Mouse (Mus musculus): ENCODE data around the gene Gm7954. TPM values are rescaled to one million over a fixed set of nuclear protein-coding genes. Genes with fewer than 3 reads are reported as not detected.
"Not testable (repeated sequence)": the region's sequence is repeated elsewhere in the genome, so short reads cannot be mapped to it uniquely, and the experiment has no call there.

Gm7954 gene
- not detected for total RNA-seq (2021)
- long read RNA-seq, result 0 reads

- DNase-seq (ENCODE audit: low spot score in 2 of 2), result not testable (repeated sequence)
Measured at GRCm38 (mm10) chr14:41453418-41453817, at the start of gene Gm7954. Gene Gm7954, minus strand, starts transcription at chr14:41453518.

GRCm38 (mm10) chr14:41489385-41489784, 36.1 kb upstream of the Gm7954 start, which contains the start of gene Gm3486:
Gene Gm3486, minus strand, starts transcription at chr14:41489485.
- not testable (repeated sequence) for DNase-seq (ENCODE audit: low spot score in 2 of 2)

GRCm38 (mm10) chr14:41425393-41426075, 27.8 kb downstream of the Gm7954 start:
- peak; percentile 1 to 34 for DNase-seq (ENCODE audit: low spot score in 2 of 2)

GRCm38 (mm10) chr14:41424694-41425093, 28.6 kb downstream of the Gm7954 start:
- DNase-seq (ENCODE audit: low spot score in 2 of 2), result not testable (repeated sequence)

- not testable (repeated sequence) for DNase-seq (ENCODE audit: low spot score in 2 of 2)
Measured at GRCm38 (mm10) chr14:41408181-41408580, 45.1 kb downstream of the Gm7954 start, which contains the start of gene Gm6482. Gene Gm6482, minus strand, starts transcription at chr14:41408281.

Other genes with a start within 250 kb of the Gm7954 start
- not detected for gene Gm2832, start 174.7 kb downstream of the Gm7954 start, total RNA-seq (2021)
- gene Gm5798, start 104.9 kb downstream of the Gm7954 start, total RNA-seq (2021), result not detected
- gene Gm7945, start 67.1 kb downstream of the Gm7954 start, total RNA-seq (2021), result not detected
- gene Gm6482, start 45.2 kb downstream of the Gm7954 start, total RNA-seq (2021), result not detected
- gene Gm3486, start 36.0 kb upstream of the Gm7954 start, total RNA-seq (2021), result not detected
- not detected for gene Gm7970, start 102.1 kb upstream of the Gm7954 start, total RNA-seq (2021)
- gene 1700049E17Rik2, start 119.7 kb upstream of the Gm7954 start, total RNA-seq (2021), result under 1 TPM in 1 of 2 experiments, not detected in 1; 0.17 TPM
- gene Gm3072, start 171.1 kb upstream of the Gm7954 start, total RNA-seq (2021), result not detected
- under 1 TPM in 1 of 2 experiments, not detected in 1; 0.76 TPM for gene Gm3676, start 193.0 kb upstream of the Gm7954 start, total RNA-seq (2021)
- gene Gm8068, start 248.4 kb upstream of the Gm7954 start, total RNA-seq (2021), result not detected